Mouse (Mus musculus) embryo, embryonic 10.5 days (tissue): ENCODE measurements around the gene Gad1.

Source experiments
- DNase-seq: peaks from one replicate; pipeline ENCODE4 v3.0.0-alpha.2; 2015; ENCODE audit warnings: low spot score

The Gad1 gene

GRCm38 (mm10) chr2:70552772-70553171, at the start of gene Gad1:
TSS of gene Gad1 (plus strand) at chr2:70553072.
- DNase-seq = no peak

- no peak for DNase-seq
Measured at GRCm38 (mm10) chr2:70503436-70503835, 49.4 kb upstream of the Gad1 start.

GRCm38 (mm10) chr2:70505229-70505628, 47.6 kb upstream of the Gad1 start:
- no peak for DNase-seq

GRCm38 (mm10) chr2:70505896-70506295, 47.0 kb upstream of the Gad1 start:
- no peak for DNase-seq

- no peak for DNase-seq
Measured at GRCm38 (mm10) chr2:70506372-70506771, 46.5 kb upstream of the Gad1 start.

GRCm38 (mm10) chr2:70508496-70508895, 44.4 kb upstream of the Gad1 start, which contains the start of gene Erich2:
TSS of gene Erich2 (plus strand) at chr2:70508819.
- DNase-seq = peak; percentile 63

- peak; percentile 90 for DNase-seq
Measured at GRCm38 (mm10) chr2:70509021-70509632, 43.7 kb upstream of the Gad1 start.

- peak; percentile 57 for DNase-seq
Measured at GRCm38 (mm10) chr2:70538283-70538682, 14.6 kb upstream of the Gad1 start.

GRCm38 (mm10) chr2:70550671-70551070, 2.2 kb upstream of the Gad1 start:
- DNase-seq = no peak

GRCm38 (mm10) chr2:70551446-70551845, 1.4 kb upstream of the Gad1 start:
- DNase-seq = no peak

- DNase-seq = no peak
Measured at GRCm38 (mm10) chr2:70552067-70552598, 739 bp upstream of the Gad1 start.

- DNase-seq = no peak
Measured at GRCm38 (mm10) chr2:70553826-70554225, 954 bp downstream of the Gad1 start.

GRCm38 (mm10) chr2:70558112-70558842, 5.4 kb downstream of the Gad1 start:
- peak; percentile 97 for DNase-seq

- DNase-seq = no peak
Measured at GRCm38 (mm10) chr2:70558843-70559451, 6.1 kb downstream of the Gad1 start.

GRCm38 (mm10) chr2:70559520-70559919, 6.6 kb downstream of the Gad1 start:
- DNase-seq = peak; percentile 89

GRCm38 (mm10) chr2:70561077-70561795, 8.4 kb downstream of the Gad1 start:
- DNase-seq = peak; percentile 91

- DNase-seq = peak; percentile 42
Measured at GRCm38 (mm10) chr2:70562011-70562491, 9.2 kb downstream of the Gad1 start.

GRCm38 (mm10) chr2:70562611-70562980, 9.7 kb downstream of the Gad1 start:
- DNase-seq = no peak

- DNase-seq = peak; percentile 40
Measured at GRCm38 (mm10) chr2:70562981-70563671, 10.3 kb downstream of the Gad1 start.

- DNase-seq = peak; percentile 23
Measured at GRCm38 (mm10) chr2:70563721-70564645, 11.1 kb downstream of the Gad1 start.
